Mouse (Mus musculus) mature B cell (primary cell): ENCODE data around the gene Rab7.
"Not testable (repeated sequence)": the region's sequence is repeated elsewhere in the genome, so short reads cannot be mapped to it uniquely, and the experiment has no call there.

ENCODE experiments used
- in situ Hi-C: fragments of 300-500 bp; cut with MboI; formaldehyde crosslinking; loops from 2 replicates; pipeline ENCODE4 v1.14.3; 2019

Gene Rab7

GRCm38 (mm10) chr6:88004773-88005172 lies 40.3 kb downstream of the Rab7 start:
- in situ Hi-C loops: not testable (repeated sequence)

GRCm38 (mm10) chr6:88003439-88003838 lies 41.6 kb downstream of the Rab7 start:
- in situ Hi-C loops: no loop called here

- in situ Hi-C loops: no loop called here
Measured at GRCm38 (mm10) chr6:87998358-87998757, 46.7 kb downstream of the Rab7 start.

- in situ Hi-C loops: no loop called here
Measured at GRCm38 (mm10) chr6:87997706-87998265, 47.3 kb downstream of the Rab7 start.

GRCm38 (mm10) chr6:87996606-87997005 lies 48.5 kb downstream of the Rab7 start:
- in situ Hi-C loops: no loop called here

- in situ Hi-C loops: no loop called here
Measured at GRCm38 (mm10) chr6:87995519-87995918, 49.6 kb downstream of the Rab7 start.

- in situ Hi-C loops: no loop called here
Measured at GRCm38 (mm10) chr6:87993790-87994571, 51.1 kb downstream of the Rab7 start.

GRCm38 (mm10) chr6:87992733-87993132 lies 52.3 kb downstream of the Rab7 start:
- in situ Hi-C loops: no loop called here

- in situ Hi-C loops: no loop called here
Measured at GRCm38 (mm10) chr6:87991886-87992285, 53.2 kb downstream of the Rab7 start.

- in situ Hi-C loops: no loop called here
Measured at GRCm38 (mm10) chr6:87991216-87991615, 53.9 kb downstream of the Rab7 start.

GRCm38 (mm10) chr6:87982506-87982905 lies 62.6 kb downstream of the Rab7 start:
- in situ Hi-C loops: no loop called here

GRCm38 (mm10) chr6:87981547-87982256 lies 63.4 kb downstream of the Rab7 start, which contains the start of gene H1fx:
H1fx (minus strand) TSS chr6:87981637.
- in situ Hi-C loops: no loop called here

GRCm38 (mm10) chr6:87981030-87981485 lies 64.0 kb downstream of the Rab7 start:
- in situ Hi-C loops: no loop called here

- in situ Hi-C loops: no loop called here
Measured at GRCm38 (mm10) chr6:87980374-87981029, 64.6 kb downstream of the Rab7 start.

GRCm38 (mm10) chr6:87979728-87980127 lies 65.3 kb downstream of the Rab7 start:
- in situ Hi-C loops: no loop called here

GRCm38 (mm10) chr6:87970041-87970440 lies 75.0 kb downstream of the Rab7 start:
- in situ Hi-C loops: no loop called here

GRCm38 (mm10) chr6:87962457-87962856 lies 82.6 kb downstream of the Rab7 start:
- in situ Hi-C loops: not testable (repeated sequence)
